Mouse (Mus musculus): ENCODE measurements around the gene Mmp17. TPM values are rescaled to one million over a fixed set of nuclear protein-coding genes. Genes with fewer than 3 reads are reported as not detected.

Gene Mmp17
- polyA plus RNA-seq, 1 experiment, result 0.01 TPM

GRCm38 (mm10) chr5:129551991-129552390 lies 32.0 kb upstream of the Mmp17 start:
- H3K36me3 ChIP-seq (ENCODE audit: control insufficient read depth), result peaks cover 98% of the 10 kb centered on the region
- no peaks in the 10 kb centered on the region for H3K27me3 ChIP-seq (ENCODE audit: control insufficient read depth)
- TF ChIP-seq TAL1 (IDR thresholded peaks at IDR 0.05; ENCODE audit: low read length) (no peak), GATA1 (IDR thresholded peaks at IDR 0.05; ENCODE audit: low read length) (no peak)
- no peaks in the 10 kb centered on the region for H3K9me3 ChIP-seq (ENCODE audit: control insufficient read depth, low read length)
- H3K4me1 ChIP-seq (ENCODE audit: control insufficient read depth), result no peaks in the 10 kb centered on the region
- H3K4me3 ChIP-seq (replicated peaks), result no peak overlapping the region

- Histone ChIP-seq H3K9me3 (ENCODE audit: control insufficient read depth, low read length) (no peaks in the 10 kb centered on the region), H3K36me3 (ENCODE audit: control insufficient read depth) (peaks cover 99% of the 10 kb centered on the region), H3K27me3 (ENCODE audit: control insufficient read depth) (no peaks in the 10 kb centered on the region), H3K4me1 (ENCODE audit: control insufficient read depth) (no peaks in the 10 kb centered on the region), H3K4me3 (replicated peaks) (no peak overlapping the region)
- no peak for TF ChIP-seq TAL1 (IDR thresholded peaks at IDR 0.05; ENCODE audit: low read length)
- TF ChIP-seq GATA1 (IDR thresholded peaks at IDR 0.05; ENCODE audit: low read length), result no peak
Measured at GRCm38 (mm10) chr5:129553642-129554041, 30.3 kb upstream of the Mmp17 start.

- no peaks in the 10 kb centered on the region for H3K4me1 ChIP-seq (ENCODE audit: control insufficient read depth)
- H3K4me3 ChIP-seq (replicated peaks), result no peak overlapping the region
- no peak for TF ChIP-seq TAL1 (IDR thresholded peaks at IDR 0.05; ENCODE audit: low read length)
- TF ChIP-seq GATA1 (IDR thresholded peaks at IDR 0.05; ENCODE audit: low read length), result no peak
- no peaks in the 10 kb centered on the region for H3K27me3 ChIP-seq (ENCODE audit: control insufficient read depth)
- no peaks in the 10 kb centered on the region for H3K9me3 ChIP-seq (ENCODE audit: control insufficient read depth, low read length)
- peaks cover 98% of the 10 kb centered on the region for H3K36me3 ChIP-seq (ENCODE audit: control insufficient read depth)
Measured at GRCm38 (mm10) chr5:129558591-129558990, 25.4 kb upstream of the Mmp17 start.

GRCm38 (mm10) chr5:129559283-129559682 lies 24.7 kb upstream of the Mmp17 start:
- TF ChIP-seq TAL1 (IDR thresholded peaks at IDR 0.05; ENCODE audit: low read length) (no peak), GATA1 (IDR thresholded peaks at IDR 0.05; ENCODE audit: low read length) (no peak)
- H3K4me3 ChIP-seq (replicated peaks), result no peak overlapping the region
- no peaks in the 10 kb centered on the region for H3K9me3 ChIP-seq (ENCODE audit: control insufficient read depth, low read length)
- no peaks in the 10 kb centered on the region for H3K4me1 ChIP-seq (ENCODE audit: control insufficient read depth)
- H3K36me3 ChIP-seq (ENCODE audit: control insufficient read depth), result peaks cover 98% of the 10 kb centered on the region
- no peaks in the 10 kb centered on the region for H3K27me3 ChIP-seq (ENCODE audit: control insufficient read depth)

GRCm38 (mm10) chr5:129562342-129562741 lies 21.6 kb upstream of the Mmp17 start:
- TF ChIP-seq GATA1 (IDR thresholded peaks at IDR 0.05; ENCODE audit: low read length) (no peak), TAL1 (IDR thresholded peaks at IDR 0.05; ENCODE audit: low read length) (no peak)
- Histone ChIP-seq H3K9me3 (ENCODE audit: control insufficient read depth, low read length) (no peaks in the 10 kb centered on the region), H3K4me1 (ENCODE audit: control insufficient read depth) (no peaks in the 10 kb centered on the region), H3K4me3 (replicated peaks) (no peak overlapping the region), H3K36me3 (ENCODE audit: control insufficient read depth) (peaks cover 98% of the 10 kb centered on the region), H3K27me3 (ENCODE audit: control insufficient read depth) (no peaks in the 10 kb centered on the region)

- TF ChIP-seq GATA1 (IDR thresholded peaks at IDR 0.05; ENCODE audit: low read length), result no peak
- no peak for TF ChIP-seq TAL1 (IDR thresholded peaks at IDR 0.05; ENCODE audit: low read length)
- Histone ChIP-seq H3K36me3 (ENCODE audit: control insufficient read depth) (peaks cover 93% of the 10 kb centered on the region), H3K4me3 (replicated peaks) (no peak overlapping the region), H3K27me3 (ENCODE audit: control insufficient read depth) (no peaks in the 10 kb centered on the region), H3K9me3 (ENCODE audit: control insufficient read depth, low read length) (no peaks in the 10 kb centered on the region), H3K4me1 (ENCODE audit: control insufficient read depth) (no peaks in the 10 kb centered on the region)
Measured at GRCm38 (mm10) chr5:129568596-129568995, 15.4 kb upstream of the Mmp17 start.

- H3K9me3 ChIP-seq (ENCODE audit: control insufficient read depth, low read length), result no peaks in the 10 kb centered on the region
- H3K27me3 ChIP-seq (ENCODE audit: control insufficient read depth), result peaks cover 35% of the 10 kb centered on the region
- H3K36me3 ChIP-seq (ENCODE audit: control insufficient read depth), result no peaks in the 10 kb centered on the region; the same call in 1 of the 2 replicates
- no peak overlapping the region for H3K4me3 ChIP-seq (replicated peaks)
- TF ChIP-seq TAL1 (IDR thresholded peaks at IDR 0.05; ENCODE audit: low read length) (no peak), GATA1 (IDR thresholded peaks at IDR 0.05; ENCODE audit: low read length) (no peak)
- H3K4me1 ChIP-seq (ENCODE audit: control insufficient read depth), result no peaks in the 10 kb centered on the region
Measured at GRCm38 (mm10) chr5:129578201-129578600, 5.8 kb upstream of the Mmp17 start.

- H3K4me1 ChIP-seq (ENCODE audit: control insufficient read depth), result peaks cover 17% of the 10 kb centered on the region
- H3K9me3 ChIP-seq (ENCODE audit: control insufficient read depth, low read length), result no peaks in the 10 kb centered on the region; the same call in 1 of the 2 replicates
- TF ChIP-seq TAL1 (IDR thresholded peaks at IDR 0.05; ENCODE audit: low read length), result no peak
- TF ChIP-seq GATA1 (IDR thresholded peaks at IDR 0.05; ENCODE audit: low read length), result no peak
- no peak overlapping the region for H3K4me3 ChIP-seq (replicated peaks)
- H3K36me3 ChIP-seq (ENCODE audit: control insufficient read depth), result no peaks in the 10 kb centered on the region
- peaks cover 53% of the 10 kb centered on the region for H3K27me3 ChIP-seq (ENCODE audit: control insufficient read depth)
Measured at GRCm38 (mm10) chr5:129580046-129580445, 3.9 kb upstream of the Mmp17 start.

GRCm38 (mm10) chr5:129580572-129580971 lies 3.4 kb upstream of the Mmp17 start:
- no peak overlapping the region for H3K4me3 ChIP-seq (replicated peaks)
- no peaks in the 10 kb centered on the region; the same call in 1 of the 2 replicates for H3K9me3 ChIP-seq (ENCODE audit: control insufficient read depth, low read length)
- H3K4me1 ChIP-seq (ENCODE audit: control insufficient read depth), result peaks cover 21% of the 10 kb centered on the region
- TF ChIP-seq GATA1 (IDR thresholded peaks at IDR 0.05; ENCODE audit: low read length), result no peak
- TF ChIP-seq TAL1 (IDR thresholded peaks at IDR 0.05; ENCODE audit: low read length), result no peak
- H3K27me3 ChIP-seq (ENCODE audit: control insufficient read depth), result peaks cover 59% of the 10 kb centered on the region
- no peaks in the 10 kb centered on the region for H3K36me3 ChIP-seq (ENCODE audit: control insufficient read depth)

GRCm38 (mm10) chr5:129581015-129581414 lies 3.0 kb upstream of the Mmp17 start:
- no peak overlapping the region for H3K4me3 ChIP-seq (replicated peaks)
- no peaks in the 10 kb centered on the region; the same call in 1 of the 2 replicates for H3K9me3 ChIP-seq (ENCODE audit: control insufficient read depth, low read length)
- H3K27me3 ChIP-seq (ENCODE audit: control insufficient read depth), result peaks cover 63% of the 10 kb centered on the region
- H3K36me3 ChIP-seq (ENCODE audit: control insufficient read depth), result no peaks in the 10 kb centered on the region
- peaks cover 24% of the 10 kb centered on the region for H3K4me1 ChIP-seq (ENCODE audit: control insufficient read depth)
- TF ChIP-seq TAL1 (IDR thresholded peaks at IDR 0.05; ENCODE audit: low read length) (no peak), GATA1 (IDR thresholded peaks at IDR 0.05; ENCODE audit: low read length) (no peak)
